ENCODE assay signal across 10 mouse cellular contexts in the genomic region with DNA sequence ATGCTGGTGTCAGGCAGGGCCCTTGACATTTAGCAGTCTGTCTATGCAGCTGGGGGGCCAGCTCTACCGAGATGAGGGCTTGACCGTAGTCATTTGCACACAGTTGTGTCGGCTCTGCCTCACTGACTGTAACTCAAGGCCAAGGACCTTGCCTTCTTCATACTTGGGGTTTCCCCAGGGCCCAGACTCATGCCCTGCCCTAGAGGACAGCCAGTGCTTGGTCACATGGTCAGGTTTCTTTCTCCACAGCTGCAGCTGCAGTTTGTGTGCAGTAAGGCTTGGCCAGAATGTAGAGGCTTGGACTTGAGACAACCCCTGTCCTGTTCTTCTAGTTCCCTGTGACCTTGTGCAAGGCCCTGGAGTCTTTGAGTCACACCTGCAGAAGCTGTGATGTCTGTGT.
DNase-seq lines count a peak whose midpoint lies in the region; ATAC-seq lines count a peak whose summit lies in the region.
"Had no signal": no experiment of that assay in that cellular context is flagged by ENCODE, and none has a peak within 500 bp of the region (broad histone marks: within the 10 kb centered on the region; RNA-seq: fewer than 3 reads in every experiment).

No protein-coding gene starts in this region.

- no peak overlapping the region for H3K4me2 ChIP-seq in intestine, embryonic 16.5 days (ENCODE audit: low read depth, low read length)
- H3K4me2 ChIP-seq: midbrain, embryonic 13.5 days had no signal

- no peaks in the 10 kb centered on the region for H3K9me3 ChIP-seq in intestine, embryonic 16.5 days (ENCODE audit: control insufficient read depth, low read length)
- H3K9me3 ChIP-seq: midbrain, embryonic 13.5 days had no signal

- peak; percentile 51 for ATAC-seq in intestine, embryonic 16.5 days
- ATAC-seq: midbrain, embryonic 13.5 days had no signal

- H3K4me1 ChIP-seq in intestine, embryonic 16.5 days (ENCODE audit: control insufficient read depth, insufficient read depth, low read length), result peaks cover 24% of the 10 kb centered on the region

- WGBS in intestine, embryonic 16.5 days, result 58% methylated on average over 3 of the region's 3 CpGs

- no peaks in the 10 kb centered on the region for H3K27me3 ChIP-seq in intestine, embryonic 16.5 days (replicated peaks; ENCODE audit: control insufficient read depth, insufficient read depth, low read length)

- H3K4me3 ChIP-seq in intestine, embryonic 16.5 days (ENCODE audit: low read length), result no peak overlapping the region
- H3K4me3 ChIP-seq: midbrain, embryonic 13.5 days had no signal

- DNase-seq in gastrocnemius, adult 18-20 months (ENCODE audit: low spot score), result peak; percentile 50
- DNase-seq in gastrocnemius, postnatal 36 days, result no peak
- peak; percentile 25 for DNase-seq in ovary, adult 18-20 months (ENCODE audit: low spot score)
- no peak for DNase-seq in ovary, postnatal 14 days (ENCODE audit: low spot score)
- peak; percentile 71 to 74 for DNase-seq in spleen, postnatal 36 days (ENCODE audit: low spot score in 2 of 2)
- no peak for DNase-seq in Muller cell, postnatal 12 days (ENCODE audit: inconsistent ontology term)
- DNase-seq in left cerebral cortex, postnatal 36 days (ENCODE audit: low spot score in 2 of 2), result no peak
- DNase-seq: right cerebral cortex, postnatal 14 days had no signal

- H3K36me3 ChIP-seq in intestine, embryonic 16.5 days (ENCODE audit: control insufficient read depth, insufficient read depth, low read length), result no peaks in the 10 kb centered on the region
- H3K36me3 ChIP-seq: midbrain, embryonic 13.5 days had no signal

- intact Hi-C loops in gastrocnemius, postnatal 36 days (cut with DNase I), result no loop called here
- intact Hi-C loops in left cerebral cortex, postnatal 36 days (cut with DNase I), result no loop called here

- no peak overlapping the region for H3K27ac ChIP-seq in intestine, embryonic 16.5 days (ENCODE audit: low read length)
- H3K27ac ChIP-seq: midbrain, embryonic 13.5 days had no signal

- H3K9ac ChIP-seq in intestine, embryonic 16.5 days (ENCODE audit: low read depth, low read length), result no peak overlapping the region
- H3K9ac ChIP-seq: midbrain, embryonic 13.5 days had no signal

Comparison
In these comparisons a context has a peak if more than half of its experiments do, and no peak if none do; other contexts are left out.
1. DNase-seq: peak in gastrocnemius, adult 18-20 months (single experiment), ovary, adult 18-20 months (single experiment) and spleen, postnatal 36 days (2 of 2); none in gastrocnemius, postnatal 36 days (0 of 2), ovary, postnatal 14 days (single experiment), Muller cell, postnatal 12 days (single experiment) and left cerebral cortex, postnatal 36 days (0 of 2).